Mouse (Mus musculus) brain, embryonic 14.5 days (tissue): ENCODE results near the gene Vps8.

Source experiments
- CTCF ChIP-seq: fragments of 200-500 bp; IDR thresholded peaks from 2 replicates; pipeline ENCODE4 v1.5.1; 2012; ENCODE audit warnings: inconsistent platforms, mild to moderate bottlenecking, moderate library complexity, borderline replicate concordance; ENCODE audit not compliant: insufficient read depth, insufficient read length; ENCODE audit errors: extremely low read depth
- POLR2A ChIP-seq: fragments of 200-500 bp; IDR thresholded peaks from 2 replicates; pipeline ENCODE4 v1.6.1; 2012; ENCODE audit warnings: mild to moderate bottlenecking, inconsistent platforms, borderline replicate concordance; ENCODE audit not compliant: poor library complexity, insufficient read depth, insufficient read length, severe bottlenecking; ENCODE audit errors: extremely low read depth

DNA sequence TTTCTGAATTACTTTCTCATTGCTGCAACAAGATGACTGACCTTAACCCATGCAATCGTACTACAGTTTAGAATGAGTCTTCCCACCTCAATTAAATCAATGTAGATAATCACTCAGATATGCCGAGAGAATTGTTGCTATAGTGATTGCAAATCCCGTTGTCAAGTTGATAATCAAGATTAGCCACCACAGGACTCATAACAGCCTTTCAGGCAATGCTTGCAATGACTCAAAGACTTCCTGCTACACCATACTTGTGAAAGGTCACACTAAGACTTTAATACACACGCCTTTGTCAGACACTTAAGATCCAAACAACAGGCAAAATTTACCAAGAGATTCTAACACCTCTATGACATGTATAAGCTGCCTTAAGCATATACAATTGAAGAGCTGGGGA is 249.0 kb downstream of the Vps8 start:
- no peak for TF ChIP-seq CTCF
- TF ChIP-seq POLR2A = no peak
